Mouse (Mus musculus): ENCODE data around the gene Cnpy4. TPM values are rescaled to one million over a fixed set of nuclear protein-coding genes. Genes with fewer than 3 reads are reported as not detected.

The Cnpy4 gene
- total RNA-seq, 2 experiments from 2014 or later = 17.2 to 18.0 TPM

Small RNAs within 50 kb of the gene (microRNA-seq; reads per million reads assigned to microRNA genes)
- 667 to 944 reads per million in 2 experiments for gene Mir106b
- 75.1 to 81.5 reads per million in 2 experiments for gene Mir25
- 2,585 to 3,292 reads per million in 2 experiments for gene Mir93

Other genes starting within 250 kb of the Cnpy4 start
- gene Gjc3, start 224.4 kb upstream of the Cnpy4 start, total RNA-seq (2021) = 10 to 100 TPM; 12.4 to 14.7 TPM
- not detected for gene Azgp1, start 206.0 kb upstream of the Cnpy4 start, total RNA-seq (2021)
- gene Smok3a, start 166.2 kb upstream of the Cnpy4 start, total RNA-seq (2021) = not detected
- not detected for gene Smok3b, start 166.1 kb upstream of the Cnpy4 start, total RNA-seq (2021)
- gene Smok3c, start 134.3 kb upstream of the Cnpy4 start, total RNA-seq (2021) = not detected
- gene Zkscan1, start 102.4 kb upstream of the Cnpy4 start, total RNA-seq (2021) = 10 to 100 TPM; 39.2 to 40.4 TPM
- 10 to 100 TPM; 16.1 to 16.4 TPM for gene Zscan21, start 70.6 kb upstream of the Cnpy4 start, total RNA-seq (2021)
- 1 to 10 TPM; 8.9 to 9.2 TPM for gene Zfp113, start 31.7 kb upstream of the Cnpy4 start, total RNA-seq (2021)
- 100 to 1,000 TPM; 137 to 142 TPM for gene Cops6, start 26.4 kb upstream of the Cnpy4 start, total RNA-seq (2021)
- gene Ap4m1, start 15.5 kb upstream of the Cnpy4 start, total RNA-seq (2021) = 10 to 100 TPM; 21.6 to 24.8 TPM
- 10 to 100 TPM; 11.8 to 14.2 TPM for gene Mcm7, start 15.1 kb upstream of the Cnpy4 start, total RNA-seq (2021)
- gene Taf6, start within 50 bp of the Cnpy4 start, total RNA-seq (2021) = 10 to 100 TPM; 33.0 to 35.8 TPM
- gene Mblac1, start 6.8 kb downstream of the Cnpy4 start, total RNA-seq (2021) = 10 to 100 TPM; 10.1 to 12.8 TPM
- gene Nxpe5, start 38.4 kb downstream of the Cnpy4 start, total RNA-seq (2021) = under 1 TPM in 1 of 2 experiments, not detected in 1; 0.53 TPM
- 10 to 100 TPM; 64.3 to 69.0 TPM for gene Lamtor4, start 68.0 kb downstream of the Cnpy4 start, total RNA-seq (2021)
- gene BC037034, start 76.5 kb downstream of the Cnpy4 start, total RNA-seq (2021) = 10 to 100 TPM; 65.6 to 70.2 TPM
- gene Gal3st4, start 85.4 kb downstream of the Cnpy4 start, total RNA-seq (2021) = 1 to 10 TPM; 3.6 to 4.5 TPM
- not detected for gene Gm43720, start 92.5 kb downstream of the Cnpy4 start, total RNA-seq (2021)
- 1 to 10 TPM; 1.8 to 2.7 TPM for gene Gpc2, start 92.5 kb downstream of the Cnpy4 start, total RNA-seq (2021)
- gene Stag3, start 92.8 kb downstream of the Cnpy4 start, total RNA-seq (2021) = 1 to 10 TPM; 1.1 to 1.8 TPM
- not detected for gene Pvrig, start 154.5 kb downstream of the Cnpy4 start, total RNA-seq (2021)

Data from left cerebral cortex, postnatal 14 days (tissue).